Mouse (Mus musculus) stomach, embryonic 15.5 days (tissue): ENCODE data around the gene Dchs1. TPM values are rescaled to one million over a fixed set of nuclear protein-coding genes. Genes with fewer than 3 reads are reported as not detected.
"Not testable (repeated sequence)": the region's sequence is repeated elsewhere in the genome, so short reads cannot be mapped to it uniquely, and the experiment has no call there.

ENCODE experiments used
- ATAC-seq: fragments of 200-750 bp; cut with Nextera tagmentation; 2 replicates; pipeline ENCODE4 v1.8.0; 2017; ENCODE audit warnings: low read depth, moderate number of reproducible peaks, moderate TSS enrichment; ENCODE audit not compliant: insufficient read depth, low FRiP score
- H3K27ac ChIP-seq: fragments of 300-500 bp; sonication (generic); 2 replicates; pipeline ENCODE4 v1.5.1; 2015; ENCODE audit warnings: mild to moderate bottlenecking, inconsistent platforms
- H3K27me3 ChIP-seq: fragments of 300-500 bp; sonication (generic); replicated peaks from 2 replicates; pipeline ENCODE4 v1.6.1; 2015; ENCODE audit warnings: inconsistent platforms
- H3K36me3 ChIP-seq: fragments of 300-500 bp; sonication (generic); 2 replicates; pipeline ENCODE4 v1.6.1; 2015; ENCODE audit warnings: inconsistent platforms
- H3K4me1 ChIP-seq: fragments of 300-500 bp; sonication (generic); 2 replicates; pipeline ENCODE4 v1.6.1; 2015; ENCODE audit warnings: inconsistent platforms
- H3K4me2 ChIP-seq: fragments of 300-500 bp; sonication (generic); 2 replicates; pipeline ENCODE4 v1.6.1; 2015; ENCODE audit warnings: mild to moderate bottlenecking, inconsistent platforms
- H3K4me3 ChIP-seq: fragments of 300-500 bp; sonication (generic); replicated peaks from 2 replicates; pipeline ENCODE4 v1.5.1; 2015; ENCODE audit warnings: inconsistent platforms
- H3K9ac ChIP-seq: fragments of 300-500 bp; sonication (generic); 2 replicates; pipeline ENCODE4 v1.6.1; 2015; ENCODE audit warnings: inconsistent platforms
- H3K9me3 ChIP-seq: fragments of 300-500 bp; sonication (generic); 2 replicates; pipeline ENCODE4 v1.6.1; 2016; ENCODE audit warnings: inconsistent platforms
- WGBS: fragments of 180-500 bp; shearing (Covaris S2); methylation state at CpG from one replicate; pipeline ENCODE4 v1.1.7; 2015; 5-methylcytosine and 5-hydroxymethylcytosine counted together
- polyA plus RNA-seq: library from polyadenylated mRNA; unstranded; fragments of >200 nt; fragmentation: Nextera tagmentation; extraction: Ambion mirVana; gene quantifications from 2 replicates; pipeline ENCODE4 v1.2.1, GENCODE M21; 2015

Dchs1 gene
- polyA plus RNA-seq, 1 experiment from 2014 or later: 8.6 TPM

- H3K27ac ChIP-seq: no peak overlapping the region
- H3K4me1 ChIP-seq: peaks cover 5% of the 10 kb centered on the region
- WGBS: 91% methylated on average over 10 of the region's 10 CpGs
- no peak overlapping the region for H3K4me3 ChIP-seq
- no peak for ATAC-seq
- no peaks in the 10 kb centered on the region for H3K9me3 ChIP-seq
- H3K36me3 ChIP-seq: peaks cover 41% of the 10 kb centered on the region
- H3K9ac ChIP-seq: no peak overlapping the region
- H3K4me2 ChIP-seq: no peak overlapping the region
- no peaks in the 10 kb centered on the region for H3K27me3 ChIP-seq
These were observed 34.2 kb downstream of the Dchs1 start for GRCm38 (mm10) chr7:105753281-105753680.

GRCm38 (mm10) chr7:105752716-105753115, 34.7 kb downstream of the Dchs1 start:
- Histone ChIP-seq H3K27ac (no peak overlapping the region), H3K4me1 (peaks cover 5% of the 10 kb centered on the region), H3K36me3 (peaks cover 36% of the 10 kb centered on the region), H3K9me3 (no peaks in the 10 kb centered on the region), H3K27me3 (no peaks in the 10 kb centered on the region), H3K9ac (no peak overlapping the region), H3K4me2 (no peak overlapping the region), H3K4me3 (no peak overlapping the region)
- 92% methylated on average over 2 of the region's 2 CpGs for WGBS
- no peak for ATAC-seq

- Histone ChIP-seq H3K9ac (peak within 1 kb of the TSS; percentile 60), H3K27me3 (no peaks in the 10 kb centered on the region), H3K4me3 (peak within 1 kb of the TSS; percentile 68), H3K9me3 (no peaks in the 10 kb centered on the region), H3K4me2 (peak within 1 kb of the TSS; percentile 79), H3K27ac (peak within 1 kb of the TSS; percentile 65), H3K36me3 (peaks cover 38% of the 10 kb centered on the region), H3K4me1 (peaks cover 5% of the 10 kb centered on the region)
- ATAC-seq: peak; percentile 93
- WGBS: 21% methylated on average over 20 of the region's 20 CpGs
These were observed 35.7 kb downstream of the Dchs1 start, which contains the start of gene Tpp1 for GRCm38 (mm10) chr7:105751491-105752433. TSS of gene Tpp1 (minus strand) at chr7:105752235.

- 82% methylated on average over 2 of the region's 2 CpGs for WGBS
These were observed 39.7 kb downstream of the Dchs1 start for GRCm38 (mm10) chr7:105747776-105748175.

GRCm38 (mm10) chr7:105743926-105744590, 43.4 kb downstream of the Dchs1 start, which contains the start of gene Taf10:
TSS of gene Taf10 (minus strand) at chr7:105744361.
- peak within 1 kb of the TSS; percentile 75 for H3K27ac ChIP-seq
- peak; percentile 98 for ATAC-seq
- H3K4me3 ChIP-seq: peak within 1 kb of the TSS; percentile 81
- H3K36me3 ChIP-seq: peaks cover 29% of the 10 kb centered on the region
- peaks cover 10% of the 10 kb centered on the region for H3K4me1 ChIP-seq
- peak within 1 kb of the TSS; percentile 85 for H3K4me2 ChIP-seq
- H3K9ac ChIP-seq: peak within 1 kb of the TSS; percentile 82
- H3K9me3 ChIP-seq: no peaks in the 10 kb centered on the region
- H3K27me3 ChIP-seq: no peaks in the 10 kb centered on the region
- under 1% methylated on average over 67 of the region's 67 CpGs for WGBS

More at GRCm38 (mm10) chr7:105747776-105748175, 39.7 kb downstream of the Dchs1 start:
- Histone ChIP-seq H3K27ac (no peak overlapping the region), H3K9ac (no peak overlapping the region), H3K4me1 (peaks cover 12% of the 10 kb centered on the region), H3K27me3 (no peaks in the 10 kb centered on the region), H3K4me2 (no peak overlapping the region), H3K9me3 (no peaks in the 10 kb centered on the region), H3K36me3 (peaks cover 12% of the 10 kb centered on the region), H3K4me3 (no peak overlapping the region)
- ATAC-seq: no peak

- peaks cover 24% of the 10 kb centered on the region for H3K36me3 ChIP-seq
These were observed 44.1 kb downstream of the Dchs1 start for GRCm38 (mm10) chr7:105743246-105743925.

GRCm38 (mm10) chr7:105742539-105743215, 44.8 kb downstream of the Dchs1 start:
- H3K4me1 ChIP-seq: peaks cover 16% of the 10 kb centered on the region
- H3K27ac ChIP-seq, H3K9me3 ChIP-seq, H3K27me3 ChIP-seq, H3K9ac ChIP-seq, ATAC-seq: not testable (repeated sequence)
- H3K4me3 ChIP-seq: peak overlapping the region; percentile 81; the same call in 1 of the 2 replicates
- H3K4me2 ChIP-seq: peak overlapping the region; percentile 85; the same call in 1 of the 2 replicates
- H3K36me3 ChIP-seq: peaks cover 24% of the 10 kb centered on the region
- 76% methylated on average over 7 of the region's 7 CpGs for WGBS

More at GRCm38 (mm10) chr7:105743246-105743925, 44.1 kb downstream of the Dchs1 start:
- not testable (repeated sequence) for H3K27me3 ChIP-seq, ATAC-seq, H3K9me3 ChIP-seq
- Histone ChIP-seq H3K9ac (peak overlapping the region; percentile 82), H3K4me1 (peaks cover 16% of the 10 kb centered on the region), H3K4me2 (peak overlapping the region; percentile 85), H3K27ac (peak overlapping the region; percentile 75), H3K4me3 (peak overlapping the region; percentile 81)
- WGBS: 33% methylated on average over 20 of the region's 20 CpGs

GRCm38 (mm10) chr7:105741978-105742377, 45.5 kb downstream of the Dchs1 start:
- 92% methylated on average over 9 of the region's 9 CpGs for WGBS
- H3K4me1 ChIP-seq: peaks cover 16% of the 10 kb centered on the region
- no peak overlapping the region for H3K27ac ChIP-seq
- no peaks in the 10 kb centered on the region for H3K9me3 ChIP-seq
- H3K4me3 ChIP-seq: no peak overlapping the region
- no peak overlapping the region for H3K9ac ChIP-seq
- no peak overlapping the region for H3K4me2 ChIP-seq
- H3K27me3 ChIP-seq: no peaks in the 10 kb centered on the region
- ATAC-seq: no peak
- peaks cover 24% of the 10 kb centered on the region for H3K36me3 ChIP-seq

GRCm38 (mm10) chr7:105740851-105741250, 46.6 kb downstream of the Dchs1 start:
- 69% methylated on average over 6 of the region's 6 CpGs for WGBS
- no peak for ATAC-seq
- Histone ChIP-seq H3K4me1 (peaks cover 16% of the 10 kb centered on the region), H3K27ac (no peak overlapping the region), H3K4me2 (no peak overlapping the region), H3K36me3 (peaks cover 20% of the 10 kb centered on the region), H3K9me3 (no peaks in the 10 kb centered on the region), H3K27me3 (no peaks in the 10 kb centered on the region), H3K9ac (no peak overlapping the region), H3K4me3 (no peak overlapping the region)

- Histone ChIP-seq H3K4me1 (peaks cover 16% of the 10 kb centered on the region), H3K27me3 (no peaks in the 10 kb centered on the region), H3K36me3 (peaks cover 20% of the 10 kb centered on the region), H3K9me3 (no peaks in the 10 kb centered on the region), H3K27ac (no peak overlapping the region), H3K9ac (no peak overlapping the region), H3K4me3 (no peak overlapping the region), H3K4me2 (no peak overlapping the region)
- no peak for ATAC-seq
- 87% methylated on average over 13 of the region's 13 CpGs for WGBS
These were observed 47.2 kb downstream of the Dchs1 start for GRCm38 (mm10) chr7:105740089-105740795.
